Mouse (Mus musculus) embryonic fibroblast, embryonic 13.5 days (primary cell): ENCODE results near the gene Klf14.

Experiments
- CTCF ChIP-seq: IDR thresholded peaks from 2 replicates; pipeline ENCODE4 v1.5.1; 2011; ENCODE audit warnings: mild to moderate bottlenecking, control low read depth, low read length, moderate library complexity, borderline replicate concordance; ENCODE audit not compliant: insufficient read depth
- POLR2A ChIP-seq: IDR thresholded peaks from 2 replicates; pipeline ENCODE4 v1.6.1; 2011; ENCODE audit warnings: low read depth, mild to moderate bottlenecking, control low read depth, low read length, moderate library complexity

GRCm38 (mm10) chr6:30957784-30958735, 818 bp downstream of the Klf14 start:
- TF ChIP-seq CTCF: no peak
- TF ChIP-seq POLR2A: no peak
